Mouse (Mus musculus) small intestine, adult 2 months (tissue): ENCODE data around the gene Mipep. TPM values are rescaled to one million over a fixed set of nuclear protein-coding genes. Genes with fewer than 3 reads are reported as not detected.

Experiments used
- H3K27ac ChIP-seq: fragments of 200-500 bp; 2 replicates; pipeline ENCODE4 v1.5.1; 2012; ENCODE audit warnings: low read depth, low read length, control low read depth, inconsistent platforms; ENCODE audit not compliant: insufficient read depth
- H3K27me3 ChIP-seq: fragments of 200-500 bp; 2 replicates; pipeline ENCODE4 v1.6.1; 2012; ENCODE audit warnings: mild to moderate bottlenecking, moderate library complexity, low read length, inconsistent platforms; ENCODE audit not compliant: control insufficient read depth, insufficient read depth
- H3K36me3 ChIP-seq: fragments of 200-500 bp; 2 replicates; pipeline ENCODE4 v1.6.1; 2012; ENCODE audit warnings: mild to moderate bottlenecking, low read length, control low read depth, inconsistent platforms; ENCODE audit not compliant: control insufficient read depth, insufficient read depth
- H3K4me1 ChIP-seq: fragments of 200-500 bp; 2 replicates; pipeline ENCODE4 v1.6.1; 2012; ENCODE audit warnings: low read length, inconsistent platforms, mixed read lengths; ENCODE audit not compliant: control insufficient read depth, insufficient read depth, insufficient read length
- H3K4me3 ChIP-seq: fragments of 200-500 bp; 2 replicates; pipeline ENCODE4 v1.5.1; 2012; ENCODE audit warnings: low read depth, mild to moderate bottlenecking, control low read depth, inconsistent platforms, low read length, moderate library complexity
- CTCF ChIP-seq: fragments of 200-500 bp; IDR thresholded peaks from 2 replicates; pipeline ENCODE4 v1.5.1; 2012; ENCODE audit warnings: low read depth, mild to moderate bottlenecking, control low read depth, inconsistent platforms, low read length, moderate library complexity, mixed read lengths; ENCODE audit not compliant: insufficient replicate concordance, insufficient read length; ENCODE audit errors: extremely low read depth
- POLR2A ChIP-seq: fragments of 200-500 bp; IDR thresholded peaks from 2 replicates; pipeline ENCODE4 v1.6.1; 2012; ENCODE audit warnings: low read depth, mild to moderate bottlenecking, control low read depth, inconsistent platforms, low read length, moderate library complexity
- WGBS: fragments of 180-500 bp; shearing (Covaris S2); methylation state at CpG from one replicate; pipeline ENCODE4 v1.1.7; 2018; 5-methylcytosine and 5-hydroxymethylcytosine counted together
- polyA plus RNA-seq: library from polyadenylated mRNA; depleted of rRNA; stranded (reverse); fragments of >200 nt; gene quantifications from 2 replicates; pipeline ENCODE4 v1.2.3, GENCODE M21; 2012

Mipep gene
- polyA plus RNA-seq, 1 experiment = 6.2 TPM

GRCm38 (mm10) chr14:60746141-60746540, 38.2 kb upstream of the Mipep start:
- H3K4me1 ChIP-seq = no peaks in the 10 kb centered on the region; the same call in 1 of the 2 replicates
- TF ChIP-seq POLR2A = no peak
- no peak for TF ChIP-seq CTCF
- H3K36me3 ChIP-seq = peaks cover 54% of the 10 kb centered on the region
- no peak overlapping the region for H3K27ac ChIP-seq
- H3K27me3 ChIP-seq = no peaks in the 10 kb centered on the region
- 95% methylated on average over 10 of the region's 10 CpGs for WGBS
- no peak overlapping the region for H3K4me3 ChIP-seq

- Histone ChIP-seq H3K4me1 (no peaks in the 10 kb centered on the region; the same call in 1 of the 2 replicates), H3K4me3 (no peak overlapping the region), H3K36me3 (peaks cover 59% of the 10 kb centered on the region), H3K27me3 (no peaks in the 10 kb centered on the region), H3K27ac (no peak overlapping the region)
- no peak for TF ChIP-seq CTCF
- TF ChIP-seq POLR2A = no peak
- WGBS = 88% methylated on average over 21 of the region's 21 CpGs
Observed at GRCm38 (mm10) chr14:60747154-60747870, 37.1 kb upstream of the Mipep start.

DNA sequence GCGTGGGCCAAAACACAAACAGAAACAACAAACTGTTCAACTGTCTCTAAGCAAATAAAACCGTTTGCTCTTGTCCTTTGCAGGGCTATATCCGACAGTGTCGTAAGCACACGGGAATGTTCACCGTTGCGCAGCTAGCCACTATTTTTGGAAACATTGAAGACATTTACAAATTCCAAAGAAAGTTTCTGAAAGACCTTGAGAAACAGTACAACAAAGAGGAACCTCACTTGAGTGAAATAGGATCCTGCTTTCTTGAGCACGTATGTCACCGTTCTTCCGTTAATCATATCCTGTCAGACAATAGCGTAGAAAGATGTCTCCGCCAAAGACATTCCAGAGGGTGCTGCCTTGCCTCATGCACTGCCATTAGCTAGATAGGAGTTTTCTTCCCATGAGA, 34.5 kb upstream of the Mipep start:
- 78% methylated on average over 12 of the region's 12 CpGs for WGBS
- peaks cover 76% of the 10 kb centered on the region for H3K36me3 ChIP-seq
- H3K27me3 ChIP-seq = no peaks in the 10 kb centered on the region
- TF ChIP-seq POLR2A (no peak), CTCF (no peak)
- H3K4me1 ChIP-seq = no peaks in the 10 kb centered on the region
- peak overlapping the region; percentile 27; the same call in 1 of the 2 replicates for H3K27ac ChIP-seq
- H3K4me3 ChIP-seq = no peak overlapping the region

- Histone ChIP-seq H3K36me3 (peaks cover 76% of the 10 kb centered on the region), H3K4me3 (no peak overlapping the region), H3K27ac (no peak overlapping the region), H3K27me3 (no peaks in the 10 kb centered on the region), H3K4me1 (no peaks in the 10 kb centered on the region)
- 93% methylated on average over 16 of the region's 16 CpGs for WGBS
- TF ChIP-seq CTCF = no peak
- no peak for TF ChIP-seq POLR2A
Observed at GRCm38 (mm10) chr14:60751581-60751980, 32.8 kb upstream of the Mipep start.

- H3K4me1 ChIP-seq = no peaks in the 10 kb centered on the region
- WGBS = 88% methylated on average over 14 of the region's 14 CpGs
- no peak overlapping the region for H3K27ac ChIP-seq
- no peaks in the 10 kb centered on the region for H3K27me3 ChIP-seq
- no peak overlapping the region for H3K4me3 ChIP-seq
- TF ChIP-seq POLR2A (no peak), CTCF (no peak)
- peaks cover 72% of the 10 kb centered on the region for H3K36me3 ChIP-seq
Observed at GRCm38 (mm10) chr14:60752892-60753800, 31.2 kb upstream of the Mipep start.

GRCm38 (mm10) chr14:60753801-60754126, 30.6 kb upstream of the Mipep start:
- no peak for TF ChIP-seq POLR2A
- TF ChIP-seq CTCF = no peak
- Histone ChIP-seq H3K27ac (no peak overlapping the region), H3K36me3 (peaks cover 75% of the 10 kb centered on the region), H3K4me3 (no peak overlapping the region), H3K27me3 (no peaks in the 10 kb centered on the region), H3K4me1 (peaks cover 1% of the 10 kb centered on the region; the same call in 1 of the 2 replicates)
- WGBS = 97% methylated on average over 10 of the region's 10 CpGs

DNA sequence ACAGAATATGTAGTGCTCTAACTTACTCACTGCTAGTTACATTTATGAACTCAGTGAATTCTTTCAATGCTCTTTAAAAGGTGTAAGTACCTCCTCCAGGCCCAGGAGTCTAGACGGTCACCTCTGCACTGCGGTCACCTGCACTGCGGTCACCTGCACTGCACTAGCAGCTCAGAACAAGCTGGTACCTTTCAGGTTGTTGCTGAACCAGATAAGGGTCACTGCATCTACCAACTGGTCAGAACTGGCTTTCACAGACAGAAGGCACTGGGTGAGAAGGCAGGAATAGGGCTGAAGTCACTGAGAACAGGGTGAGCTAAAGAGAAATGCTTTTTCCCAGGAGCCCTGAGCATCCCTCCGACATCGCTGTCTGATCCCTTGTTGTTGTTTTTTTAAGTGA, 29.7 kb upstream of the Mipep start:
- H3K27ac ChIP-seq = no peak overlapping the region
- no peak for TF ChIP-seq CTCF
- TF ChIP-seq POLR2A = no peak
- 98% methylated on average over 5 of the region's 5 CpGs for WGBS
- peaks cover 5% of the 10 kb centered on the region; the same call in 1 of the 2 replicates for H3K4me1 ChIP-seq
- no peaks in the 10 kb centered on the region for H3K27me3 ChIP-seq
- H3K4me3 ChIP-seq = no peak overlapping the region
- peaks cover 72% of the 10 kb centered on the region for H3K36me3 ChIP-seq
